Mouse (Mus musculus) C2C12 (cell line): ENCODE results near the gene Gm4707.
"Not testable (repeated sequence)": the region's sequence is repeated elsewhere in the genome, so short reads cannot be mapped to it uniquely, and the experiment has no call there.

Source experiments
- CTCF ChIP-seq: IDR thresholded peaks from one replicate; pipeline ENCODE4 v1.5.1; 2011; ENCODE audit not compliant: control insufficient read depth, insufficient read depth, insufficient read length
- FOSL1 ChIP-seq: IDR thresholded peaks from one replicate; pipeline ENCODE4 v1.8.0; 2011; ENCODE audit warnings: mild to moderate bottlenecking, low read length; ENCODE audit not compliant: poor library complexity, insufficient read depth, severe bottlenecking
- MAX ChIP-seq: IDR thresholded peaks from one replicate; pipeline ENCODE4 v1.6.1; 2011; ENCODE audit warnings: mild to moderate bottlenecking, control low read depth
- USF1 ChIP-seq: IDR thresholded peaks from one replicate; pipeline ENCODE4 v1.6.1; 2011; ENCODE audit warnings: low read depth, mild to moderate bottlenecking, control low read depth, moderate library complexity

GRCm38 (mm10) chr17:71457361-71457760 is 2.4 kb downstream of the Gm4707 start:
- not testable (repeated sequence) for TF ChIP-seq CTCF, USF1, MAX, FOSL1
